Mouse (Mus musculus): ENCODE data around the gene Rreb1. TPM values are rescaled to one million over a fixed set of nuclear protein-coding genes. Genes with fewer than 3 reads are reported as not detected.
"Not testable (repeated sequence)": the region's sequence is repeated elsewhere in the genome, so short reads cannot be mapped to it uniquely, and the experiment has no call there.

Rreb1 gene
- total and polyA plus RNA-seq, 3 experiments: 8.1 to 34.0 TPM; not detected in 1

DNA sequence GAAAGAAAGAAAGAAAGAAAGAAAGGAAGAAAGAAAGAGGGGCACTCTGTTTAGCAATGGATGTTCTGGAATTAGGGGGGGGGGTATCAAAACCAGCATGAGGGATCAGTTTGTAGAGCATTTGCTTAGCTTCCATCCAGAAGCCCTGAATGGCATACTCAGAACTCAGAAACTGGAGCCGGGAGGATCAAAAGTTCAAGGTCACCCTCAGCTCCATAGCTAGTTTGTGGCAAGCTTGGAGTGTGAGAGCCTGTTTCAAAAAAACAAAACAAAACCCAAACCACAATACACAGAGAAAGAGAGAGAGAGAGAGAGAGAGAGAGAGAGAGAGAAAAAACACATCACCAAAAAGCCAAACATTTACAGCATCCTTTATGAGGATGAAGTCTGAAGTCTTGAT lies 57.1 kb downstream of the Rreb1 start:
- no peaks in the 10 kb centered on the region for H3K9me3 ChIP-seq (replicated peaks; ENCODE audit: insufficient read depth, low read length)
- H3K27me3 ChIP-seq (ENCODE audit: control insufficient read depth in 1 of 2, insufficient read depth in 2 of 2, low read length in 2 of 2): no peaks in the 10 kb centered on the region
- no peaks in the 10 kb centered on the region; a peak in 1 of 4 replicates for H3K4me1 ChIP-seq (ENCODE audit: control insufficient read depth in 1 of 2, insufficient read depth in 2 of 2, low read length in 2 of 2)
- H3K79me2 ChIP-seq (ENCODE audit: control insufficient read depth, insufficient read depth, low read length, poor library complexity): peaks cover 68% of the 10 kb centered on the region
- H3K4me3 ChIP-seq (ENCODE audit: control insufficient read depth in 1 of 2, insufficient read depth in 1 of 2, low read depth in 2 of 2, low read length in 2 of 2): no peak overlapping the region
- peaks cover 0 to 2% of the 10 kb centered on the region in 2 experiments; a peak in 3 of 4 replicates for H3K36me3 ChIP-seq (ENCODE audit: control insufficient read depth in 1 of 2, insufficient read depth in 2 of 2, low read length in 2 of 2)
- no peak overlapping the region for H3K27ac ChIP-seq (ENCODE audit: control insufficient read depth, low read depth, low read length)
- DNase-seq (ENCODE audit: low read depth, low spot score): no peak
- TF ChIP-seq ZNF384 (IDR thresholded peaks at IDR 0.05; ENCODE audit: low read depth, low read length) (no peak), CHD2 (IDR thresholded peaks at IDR 0.05; ENCODE audit: low read length) (no peak), SMC3 (IDR thresholded peaks at IDR 0.05; ENCODE audit: low read depth, low read length) (no peak), SIN3A (IDR thresholded peaks at IDR 0.05; ENCODE audit: low read length) (no peak), ZKSCAN1 (IDR thresholded peaks at IDR 0.05; ENCODE audit: low read depth, low read length) (no peak)
- no peak overlapping the region for H3K9ac ChIP-seq (ENCODE audit: control insufficient read depth, low read depth, low read length, poor library complexity, severe bottlenecking)

DNA sequence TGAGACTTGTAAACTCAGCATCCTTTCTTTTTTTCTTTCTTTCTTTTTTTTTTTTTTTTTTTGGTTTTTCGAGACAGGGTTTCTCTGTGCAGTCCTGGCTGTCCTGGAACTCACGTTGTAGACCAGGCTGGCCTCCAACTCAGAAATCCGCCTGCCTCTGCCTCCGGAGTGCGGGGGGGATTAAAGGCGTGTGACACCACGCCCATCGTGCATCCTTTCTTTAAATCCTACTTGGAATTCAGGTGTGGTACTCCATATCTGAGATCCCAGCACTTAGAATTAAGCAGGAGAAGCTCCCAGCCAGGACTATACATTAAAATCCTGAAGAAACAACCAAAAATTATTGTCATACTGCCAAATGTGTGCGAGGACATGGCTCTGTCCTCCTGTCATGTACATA lies 57.6 kb downstream of the Rreb1 start:
- not testable (repeated sequence) for H3K4me1 ChIP-seq (ENCODE audit: control insufficient read depth in 1 of 2, insufficient read depth in 2 of 2, low read length in 2 of 2); H3K9ac ChIP-seq (ENCODE audit: control insufficient read depth, low read depth, low read length, poor library complexity, severe bottlenecking); H3K4me3 ChIP-seq (ENCODE audit: control insufficient read depth in 1 of 2, insufficient read depth in 1 of 2, low read depth in 2 of 2, low read length in 2 of 2); H3K27ac ChIP-seq (ENCODE audit: control insufficient read depth, low read depth, low read length); H3K27me3 ChIP-seq (ENCODE audit: control insufficient read depth in 1 of 2, insufficient read depth in 2 of 2, low read length in 2 of 2); H3K9me3 ChIP-seq (replicated peaks; ENCODE audit: insufficient read depth, low read length); DNase-seq (ENCODE audit: low read depth, low spot score); H3K36me3 ChIP-seq (ENCODE audit: control insufficient read depth in 1 of 2, insufficient read depth in 2 of 2, low read length in 2 of 2)
- H3K79me2 ChIP-seq (ENCODE audit: control insufficient read depth, insufficient read depth, low read length, poor library complexity): peaks cover 62% of the 10 kb centered on the region

DNA sequence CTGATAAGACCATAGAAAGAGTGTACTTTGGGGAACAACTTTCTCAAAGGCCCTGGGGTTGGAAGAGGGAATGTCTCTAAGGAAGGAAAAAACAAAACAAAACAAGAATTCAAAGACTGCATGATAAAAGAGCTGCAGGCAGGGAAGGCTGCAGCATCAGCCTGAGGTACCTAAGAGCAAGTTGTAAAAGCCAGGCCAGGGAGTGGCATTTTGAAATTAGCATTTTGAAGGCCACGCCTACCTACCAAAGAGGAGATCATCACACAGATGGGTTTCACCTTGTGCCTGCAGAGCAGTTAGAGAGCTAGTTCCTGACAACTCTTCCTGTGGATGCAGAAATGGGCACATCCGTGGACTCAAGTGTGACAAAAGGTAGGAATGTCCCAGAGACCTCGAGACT lies 59.2 kb downstream of the Rreb1 start:
- H3K36me3 ChIP-seq (ENCODE audit: control insufficient read depth in 1 of 2, insufficient read depth in 2 of 2, low read length in 2 of 2): no peaks in the 10 kb centered on the region; a peak in 1 of 4 replicates
- no peaks in the 10 kb centered on the region for H3K9me3 ChIP-seq (replicated peaks; ENCODE audit: insufficient read depth, low read length)
- H3K27ac ChIP-seq (ENCODE audit: control insufficient read depth, low read depth, low read length): no peak overlapping the region
- H3K4me1 ChIP-seq (ENCODE audit: control insufficient read depth in 1 of 2, insufficient read depth in 2 of 2, low read length in 2 of 2): no peaks in the 10 kb centered on the region
- TF ChIP-seq EP300 (IDR thresholded peaks at IDR 0.05; ENCODE audit: low read depth in 1 of 2, low read length in 2 of 2) (no peak), MEF2A (IDR thresholded peaks at IDR 0.05; ENCODE audit: extremely low read depth, insufficient replicate concordance, low read depth, low read length, poor library complexity, severe bottlenecking) (no peak), ZNF384 (IDR thresholded peaks at IDR 0.05; ENCODE audit: low read depth, low read length) (no peak)
- H3K4me3 ChIP-seq (ENCODE audit: control insufficient read depth in 1 of 2, insufficient read depth in 1 of 2, low read depth in 2 of 2, low read length in 2 of 2): no peak overlapping the region
- no peak for DNase-seq (ENCODE audit: low read depth, low spot score)
- H3K27me3 ChIP-seq (ENCODE audit: control insufficient read depth in 1 of 2, insufficient read depth in 2 of 2, low read length in 2 of 2): no peaks in the 10 kb centered on the region
- peaks cover 47% of the 10 kb centered on the region for H3K79me2 ChIP-seq (ENCODE audit: control insufficient read depth, insufficient read depth, low read length, poor library complexity)
- no peak overlapping the region for H3K9ac ChIP-seq (ENCODE audit: control insufficient read depth, low read depth, low read length, poor library complexity, severe bottlenecking)
